Mouse (Mus musculus): ENCODE results near the gene Gdf3. TPM values are rescaled to one million over a fixed set of nuclear protein-coding genes. Genes with fewer than 3 reads are reported as not detected.
"Not testable (repeated sequence)": the region's sequence is repeated elsewhere in the genome, so short reads cannot be mapped to it uniquely, and the experiment has no call there.

Gene Gdf3
- polyA plus RNA-seq (2012; ENCODE audit: insufficient read depth, low replicate concordance): 0.07 TPM in 1 of 2 replicates, not detected in the other

DNA sequence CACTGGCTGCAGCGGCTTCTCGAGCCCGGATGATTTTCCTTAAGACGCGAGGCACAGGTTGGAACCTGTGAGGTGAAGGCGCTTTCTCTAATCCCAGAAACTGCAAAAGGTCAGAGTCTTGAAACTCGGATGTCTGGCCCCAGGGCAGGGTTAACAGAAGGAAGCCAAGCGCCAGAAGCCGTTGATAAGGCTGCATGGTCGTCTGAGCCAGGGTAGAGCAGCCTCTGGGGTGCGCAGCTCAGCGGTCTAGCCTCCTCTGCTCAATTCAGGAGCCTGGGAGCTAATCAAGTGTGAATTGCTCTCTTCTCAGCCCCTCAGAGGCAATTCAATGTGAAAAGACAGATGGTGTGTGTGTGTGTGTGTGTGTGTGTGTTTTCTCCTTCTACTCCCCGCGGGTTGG, at the start of gene Gdf3:
TSS of gene Gdf3 (minus strand) at position 317 of the 400 bp plus-strand sequence.
- no peak for TF ChIP-seq FLI1 (IDR thresholded peaks at IDR 0.05; ENCODE audit: low read length)
- no peak for TF ChIP-seq GATA1 (IDR thresholded peaks at IDR 0.05; ENCODE audit: borderline replicate concordance, low read length)
- no peaks in the 10 kb centered on the region for H3K9me3 ChIP-seq
- H3K4me3 ChIP-seq (replicated peaks): peak within 1 kb of the TSS; percentile 42
- H3K4me1 ChIP-seq: peaks cover 7% of the 10 kb centered on the region
- no peaks in the 10 kb centered on the region for H3K27me3 ChIP-seq (replicated peaks)
- no peaks in the 10 kb centered on the region for H3K36me3 ChIP-seq (replicated peaks; ENCODE audit: low read length)

DNA sequence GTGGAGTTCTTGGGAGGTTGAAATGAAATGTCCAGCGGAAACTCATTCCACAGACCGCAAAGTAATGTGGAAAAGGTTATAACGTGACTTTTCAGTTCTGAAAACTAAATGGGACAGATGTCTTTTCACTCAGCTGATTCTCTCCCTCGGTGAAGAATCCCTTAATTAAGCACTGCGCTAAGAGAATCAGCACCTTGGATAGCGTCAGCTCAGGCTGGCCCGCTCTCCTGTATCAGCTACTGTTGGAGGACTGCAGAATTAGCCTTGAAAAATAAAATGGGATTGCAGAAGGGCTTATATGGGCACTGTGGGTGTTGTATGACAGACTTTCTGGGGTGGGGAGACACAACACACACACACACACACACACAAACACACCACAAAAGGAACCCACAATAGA, 49.7 kb upstream of the Gdf3 start:
- Histone ChIP-seq H3K4me1 (peaks cover 4% of the 10 kb centered on the region; the same call in 1 of the 2 replicates), H3K4me3 (replicated peaks) (no peak overlapping the region), H3K27me3 (replicated peaks) (peaks cover 29% of the 10 kb centered on the region), H3K9me3 (no peaks in the 10 kb centered on the region), H3K36me3 (replicated peaks; ENCODE audit: low read length) (no peaks in the 10 kb centered on the region)
- TF ChIP-seq FLI1 (IDR thresholded peaks at IDR 0.05; ENCODE audit: low read length) (no peak), GATA1 (IDR thresholded peaks at IDR 0.05; ENCODE audit: borderline replicate concordance, low read length) (no peak)

DNA sequence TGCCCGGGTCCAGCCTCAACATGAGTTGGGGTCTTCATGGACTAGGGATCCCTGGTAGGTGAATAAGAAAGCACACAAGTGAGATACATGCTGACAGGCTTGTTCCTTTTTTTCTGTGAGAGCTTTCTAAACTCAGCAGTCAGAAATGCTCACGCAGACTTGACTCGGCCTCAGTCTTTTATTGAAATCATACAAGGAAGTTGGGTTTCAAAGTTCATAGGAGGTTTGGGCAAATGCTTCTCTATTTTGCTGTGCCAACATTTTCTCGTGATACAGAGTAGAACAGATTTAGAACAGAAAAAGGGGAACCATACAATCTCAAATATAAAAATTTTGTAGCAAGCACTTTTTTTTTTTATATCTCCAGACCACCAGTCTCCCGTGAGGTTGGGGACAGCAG, 47.7 kb upstream of the Gdf3 start:
- Histone ChIP-seq H3K27me3 (replicated peaks) (peaks cover 13% of the 10 kb centered on the region), H3K4me3 (replicated peaks) (no peak overlapping the region), H3K36me3 (replicated peaks; ENCODE audit: low read length) (no peaks in the 10 kb centered on the region), H3K9me3 (no peaks in the 10 kb centered on the region), H3K4me1 (peaks cover 10% of the 10 kb centered on the region)
- no peak for TF ChIP-seq FLI1 (IDR thresholded peaks at IDR 0.05; ENCODE audit: low read length)
- no peak for TF ChIP-seq GATA1 (IDR thresholded peaks at IDR 0.05; ENCODE audit: borderline replicate concordance, low read length)

DNA sequence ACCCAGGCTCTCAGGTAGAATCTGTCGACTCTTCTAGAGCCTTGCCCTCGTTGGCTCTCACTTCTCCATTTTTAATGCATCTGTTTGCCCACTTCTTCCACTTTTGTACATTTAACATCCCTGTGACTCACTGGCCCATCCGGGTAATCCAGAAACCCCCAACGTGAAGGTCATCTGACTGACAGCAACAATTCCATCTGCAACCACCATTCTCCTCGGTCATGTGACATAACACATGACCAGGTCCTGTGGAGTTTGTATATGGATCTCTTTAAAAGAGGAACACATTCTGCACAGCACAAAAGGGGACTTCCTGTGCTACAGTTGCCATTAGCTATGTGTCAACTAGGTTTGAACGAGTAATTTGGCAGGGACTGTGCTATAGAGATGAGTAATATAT, 44.4 kb upstream of the Gdf3 start:
- no peaks in the 10 kb centered on the region for H3K36me3 ChIP-seq (replicated peaks; ENCODE audit: low read length)
- peaks cover 10% of the 10 kb centered on the region for H3K4me1 ChIP-seq
- TF ChIP-seq GATA1 (IDR thresholded peaks at IDR 0.05; ENCODE audit: borderline replicate concordance, low read length): no peak
- TF ChIP-seq FLI1 (IDR thresholded peaks at IDR 0.05; ENCODE audit: low read length): no peak
- 0 out of 2 replicates have a peak, but pooled peaks cover 3% of the 10 kb centered on the region for H3K9me3 ChIP-seq
- no peak overlapping the region for H3K4me3 ChIP-seq (replicated peaks)
- peaks cover 2% of the 10 kb centered on the region for H3K27me3 ChIP-seq (replicated peaks)

DNA sequence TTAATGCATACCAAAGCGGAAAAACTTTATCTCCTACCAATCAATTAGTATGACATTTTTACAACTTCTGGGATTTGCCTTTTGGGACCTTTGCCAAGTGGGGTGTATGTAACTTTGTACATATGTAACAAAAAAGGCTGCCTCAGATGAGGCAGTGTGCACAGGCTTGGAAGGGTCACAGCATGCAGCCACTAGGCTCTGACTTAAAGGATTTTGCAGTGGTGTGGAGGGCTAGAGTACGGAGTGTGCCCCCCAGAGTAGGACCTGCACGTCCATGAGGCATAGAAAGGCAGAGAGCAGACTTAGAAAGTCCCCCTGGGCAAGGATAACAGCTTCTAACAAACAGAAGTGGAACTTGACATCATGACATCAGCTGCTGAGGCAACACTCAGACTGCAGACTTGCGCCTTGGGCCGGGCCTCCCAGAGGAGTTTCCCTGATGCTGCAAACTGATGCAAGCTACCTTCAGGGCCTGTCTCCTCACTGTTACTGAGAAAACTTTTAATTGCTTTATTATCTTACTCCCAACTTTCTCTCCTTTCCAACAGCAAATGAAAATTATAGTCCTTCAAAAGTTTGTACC, 40.6 kb upstream of the Gdf3 start:
- peaks cover 10% of the 10 kb centered on the region for H3K4me1 ChIP-seq
- H3K9me3 ChIP-seq: peaks cover 10% of the 10 kb centered on the region; the same call in 1 of the 2 replicates
- H3K27me3 ChIP-seq (replicated peaks): peaks cover 2% of the 10 kb centered on the region
- TF ChIP-seq FLI1 (IDR thresholded peaks at IDR 0.05; ENCODE audit: low read length) (no peak), GATA1 (IDR thresholded peaks at IDR 0.05; ENCODE audit: borderline replicate concordance, low read length) (no peak)
- H3K36me3 ChIP-seq (replicated peaks; ENCODE audit: low read length): no peaks in the 10 kb centered on the region
- no peak overlapping the region for H3K4me3 ChIP-seq (replicated peaks)

DNA sequence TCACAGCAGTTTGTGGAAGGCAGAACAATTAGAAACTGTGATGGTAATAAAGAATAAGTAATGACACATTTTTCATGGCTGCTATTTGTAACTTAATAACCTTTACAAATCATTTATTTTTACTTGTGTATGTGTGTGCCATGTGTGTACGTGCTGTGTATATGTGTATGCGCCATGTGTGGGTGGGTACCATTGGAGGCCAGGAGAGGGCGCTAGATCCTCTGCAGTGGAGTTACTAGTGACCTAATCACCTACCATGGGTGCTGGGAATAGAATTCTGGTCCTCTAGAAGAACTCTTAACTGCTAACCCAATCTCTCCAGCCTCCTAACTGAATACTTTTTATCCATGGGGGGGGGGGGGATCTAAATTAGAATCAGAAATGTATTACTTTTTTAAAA, 40.0 kb upstream of the Gdf3 start:
- peaks cover 10% of the 10 kb centered on the region; the same call in 1 of the 2 replicates for H3K9me3 ChIP-seq
- no peaks in the 10 kb centered on the region for H3K36me3 ChIP-seq (replicated peaks; ENCODE audit: low read length)
- H3K4me3 ChIP-seq (replicated peaks): no peak overlapping the region
- H3K4me1 ChIP-seq: peaks cover 10% of the 10 kb centered on the region
- no peak for TF ChIP-seq FLI1 (IDR thresholded peaks at IDR 0.05; ENCODE audit: low read length)
- no peak for TF ChIP-seq GATA1 (IDR thresholded peaks at IDR 0.05; ENCODE audit: borderline replicate concordance, low read length)
- H3K27me3 ChIP-seq (replicated peaks): peaks cover 2% of the 10 kb centered on the region

DNA sequence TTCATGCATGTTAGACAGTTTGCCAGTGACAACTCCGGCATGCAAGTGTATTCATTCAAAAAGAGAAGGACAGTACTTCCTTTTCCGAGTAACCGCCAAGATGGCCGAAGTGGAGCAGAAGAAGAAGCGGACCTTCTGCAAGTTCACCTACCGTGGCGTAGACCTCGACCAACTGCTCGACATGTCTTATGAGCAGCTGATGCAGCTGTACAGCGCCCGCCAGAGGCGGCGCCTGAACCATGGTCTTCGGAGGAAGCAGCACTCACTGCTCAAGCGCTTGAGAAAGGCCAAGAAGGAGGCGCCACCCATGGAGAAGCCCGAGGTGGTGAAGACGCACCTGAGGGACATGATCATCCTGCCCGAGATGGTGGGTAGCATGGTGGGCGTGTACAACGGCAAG, 34.3 kb upstream of the Gdf3 start:
- not testable (repeated sequence) for H3K36me3 ChIP-seq (replicated peaks; ENCODE audit: low read length); H3K4me1 ChIP-seq; H3K27me3 ChIP-seq (replicated peaks); H3K4me3 ChIP-seq (replicated peaks)
- peaks cover 15% of the 10 kb centered on the region for H3K9me3 ChIP-seq

DNA sequence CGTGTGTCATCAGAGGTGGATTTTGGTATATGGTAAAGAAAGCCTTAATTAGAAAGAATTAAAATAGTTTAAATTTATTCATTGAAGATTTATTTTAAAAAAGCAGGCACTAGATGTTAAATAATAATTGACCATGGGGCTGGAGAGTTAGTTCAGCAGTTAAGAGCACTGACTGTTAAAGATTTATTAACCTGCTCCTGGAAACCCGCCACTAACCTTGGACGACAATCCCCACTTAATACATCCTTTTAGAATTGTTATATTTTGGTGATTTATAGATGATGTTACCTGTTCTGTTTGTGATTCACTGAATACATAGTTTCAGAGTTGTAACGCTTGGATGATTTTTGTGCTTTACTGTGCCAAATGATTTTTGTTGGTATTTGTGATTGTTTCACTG, 27.7 kb upstream of the Gdf3 start:
- not testable (repeated sequence) for H3K9me3 ChIP-seq; H3K4me1 ChIP-seq; H3K27me3 ChIP-seq (replicated peaks); H3K4me3 ChIP-seq (replicated peaks); H3K36me3 ChIP-seq (replicated peaks; ENCODE audit: low read length)

DNA sequence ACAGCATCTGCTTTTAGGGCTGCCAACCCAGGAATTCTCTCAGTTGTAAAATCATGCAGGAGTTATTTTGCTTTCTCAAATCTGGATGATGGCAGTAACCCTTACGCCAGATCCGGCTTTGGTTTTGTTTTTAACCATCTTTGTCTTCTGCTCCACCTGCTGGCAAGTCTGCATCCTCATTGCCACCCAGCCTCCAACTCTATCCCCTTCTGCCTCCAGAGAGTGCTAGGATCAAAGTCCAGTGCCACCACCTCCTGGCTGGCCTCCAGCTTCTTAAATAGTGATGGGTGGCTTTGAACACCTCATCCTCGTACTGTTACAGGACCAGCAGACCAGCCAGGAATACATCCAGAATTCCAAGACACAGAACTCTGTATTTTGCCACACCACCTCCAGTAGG, 26.8 kb upstream of the Gdf3 start:
- Histone ChIP-seq H3K9me3 (no peaks in the 10 kb centered on the region), H3K4me1 (no peaks in the 10 kb centered on the region), H3K4me3 (replicated peaks) (no peak overlapping the region), H3K36me3 (replicated peaks; ENCODE audit: low read length) (no peaks in the 10 kb centered on the region), H3K27me3 (replicated peaks) (peaks cover 9% of the 10 kb centered on the region)
- TF ChIP-seq FLI1 (IDR thresholded peaks at IDR 0.05; ENCODE audit: low read length): no peak
- no peak for TF ChIP-seq GATA1 (IDR thresholded peaks at IDR 0.05; ENCODE audit: borderline replicate concordance, low read length)

DNA sequence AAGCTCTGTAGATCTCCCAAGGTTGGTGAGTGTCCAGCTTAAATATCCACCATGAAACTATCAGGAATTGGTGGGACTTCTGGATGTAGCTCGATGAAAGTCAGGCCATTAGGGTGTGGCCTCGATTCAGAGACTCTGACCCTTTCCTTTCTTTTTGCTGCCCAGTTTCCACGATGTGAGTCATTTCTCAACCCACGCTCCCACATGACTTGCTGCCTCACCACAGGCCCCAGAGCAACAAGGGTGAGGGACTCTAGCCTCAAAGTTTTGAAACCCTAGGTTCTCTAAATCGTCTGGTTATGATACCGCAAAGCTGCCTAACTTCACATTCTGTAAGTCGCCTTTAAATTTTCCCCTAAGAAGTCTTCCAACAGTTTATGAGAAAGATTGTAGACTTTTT, 25.4 kb upstream of the Gdf3 start:
- H3K9me3 ChIP-seq: no peaks in the 10 kb centered on the region
- TF ChIP-seq FLI1 (IDR thresholded peaks at IDR 0.05; ENCODE audit: low read length) (no peak), GATA1 (IDR thresholded peaks at IDR 0.05; ENCODE audit: borderline replicate concordance, low read length) (no peak)
- H3K27me3 ChIP-seq (replicated peaks): peaks cover 7% of the 10 kb centered on the region
- H3K4me1 ChIP-seq: no peaks in the 10 kb centered on the region
- no peak overlapping the region for H3K4me3 ChIP-seq (replicated peaks)
- no peaks in the 10 kb centered on the region for H3K36me3 ChIP-seq (replicated peaks; ENCODE audit: low read length)

DNA sequence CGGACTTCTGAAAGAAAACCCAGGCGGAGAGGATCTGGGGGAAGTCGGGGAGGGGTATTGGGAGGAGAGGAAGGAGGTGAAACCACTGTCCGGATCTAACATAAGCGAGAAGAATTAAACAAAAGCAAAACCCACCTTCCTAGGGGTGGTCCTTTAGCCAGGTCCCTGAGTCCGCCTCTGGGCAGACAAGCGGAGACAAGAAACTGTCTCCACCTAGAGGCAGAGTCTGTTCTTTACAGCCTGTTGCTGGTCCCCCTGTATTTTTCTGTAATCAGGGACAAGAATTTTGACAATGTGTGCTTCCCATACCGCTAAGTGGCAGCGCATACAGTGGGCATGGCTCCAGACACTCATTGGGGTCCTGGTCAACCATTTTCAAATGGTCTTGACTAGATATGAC, 23.5 kb upstream of the Gdf3 start:
- Histone ChIP-seq H3K36me3 (replicated peaks; ENCODE audit: low read length) (no peaks in the 10 kb centered on the region), H3K27me3 (replicated peaks) (peaks cover 10% of the 10 kb centered on the region), H3K9me3 (no peaks in the 10 kb centered on the region), H3K4me3 (replicated peaks) (peak overlapping the region; percentile 62), H3K4me1 (no peaks in the 10 kb centered on the region)
- no peak for TF ChIP-seq GATA1 (IDR thresholded peaks at IDR 0.05; ENCODE audit: borderline replicate concordance, low read length)
- no peak for TF ChIP-seq FLI1 (IDR thresholded peaks at IDR 0.05; ENCODE audit: low read length)

Measured in megakaryocyte, embryonic 14.5 days (primary cell).